Mouse (Mus musculus): ENCODE measurements around the gene A3galt2. TPM values are rescaled to one million over a fixed set of nuclear protein-coding genes. Genes with fewer than 3 reads are reported as not detected.

The A3galt2 gene
- polyA plus RNA-seq, 1 experiment from 2014 or later, result 0.09 TPM

GRCm38 (mm10) chr4:128727721-128728430 lies 27.3 kb upstream of the A3galt2 start:
- peak overlapping the region; percentile 92 for H3K4me2 ChIP-seq
- H3K9me3 ChIP-seq (replicated peaks), result no peaks in the 10 kb centered on the region
- peaks cover 68% of the 10 kb centered on the region for H3K4me1 ChIP-seq (replicated peaks)
- under 1% methylated on average over 63 of the region's 65 CpGs for WGBS
- peak overlapping the region; percentile 100 for H3K9ac ChIP-seq
- H3K27me3 ChIP-seq (replicated peaks), result no peaks in the 10 kb centered on the region
- peak overlapping the region; percentile 93 for H3K27ac ChIP-seq (ENCODE audit: poor library complexity, severe bottlenecking)
- H3K4me3 ChIP-seq, result peak overlapping the region; percentile 85
- peaks cover 11% of the 10 kb centered on the region for H3K36me3 ChIP-seq
- ATAC-seq (ENCODE audit: insufficient number of reproducible peaks, low FRiP score), result peak; percentile 89

GRCm38 (mm10) chr4:128728431-128728851 lies 26.7 kb upstream of the A3galt2 start:
- peak overlapping the region; percentile 100 for H3K9ac ChIP-seq
- peak overlapping the region; percentile 93 for H3K27ac ChIP-seq (ENCODE audit: poor library complexity, severe bottlenecking)
- no peak for ATAC-seq (ENCODE audit: insufficient number of reproducible peaks, low FRiP score)
- peak overlapping the region; percentile 85 for H3K4me3 ChIP-seq
- H3K9me3 ChIP-seq (replicated peaks), result no peaks in the 10 kb centered on the region
- peak overlapping the region; percentile 92 for H3K4me2 ChIP-seq
- peaks cover 11% of the 10 kb centered on the region for H3K36me3 ChIP-seq
- H3K4me1 ChIP-seq (replicated peaks), result peaks cover 68% of the 10 kb centered on the region
- 2% methylated on average over 5 of the region's 5 CpGs for WGBS
- H3K27me3 ChIP-seq (replicated peaks), result no peaks in the 10 kb centered on the region

- ATAC-seq (ENCODE audit: insufficient number of reproducible peaks, low FRiP score), result no peak
- Histone ChIP-seq H3K27ac (ENCODE audit: poor library complexity, severe bottlenecking) (peak overlapping the region; percentile 81), H3K27me3 (replicated peaks) (no peaks in the 10 kb centered on the region), H3K4me3 (peak overlapping the region; percentile 85), H3K9me3 (replicated peaks) (no peaks in the 10 kb centered on the region), H3K4me2 (peak overlapping the region; percentile 92), H3K36me3 (peaks cover 11% of the 10 kb centered on the region), H3K4me1 (replicated peaks) (peaks cover 68% of the 10 kb centered on the region), H3K9ac (peak overlapping the region; percentile 100)
- WGBS, result 29% methylated on average over 15 of the region's 15 CpGs
Measured at GRCm38 (mm10) chr4:128729033-128729708, 26.0 kb upstream of the A3galt2 start.

- Histone ChIP-seq H3K4me2 (peak overlapping the region; percentile 92), H3K9me3 (replicated peaks) (no peaks in the 10 kb centered on the region), H3K4me3 (peak overlapping the region; percentile 85), H3K4me1 (replicated peaks) (peaks cover 68% of the 10 kb centered on the region), H3K9ac (peak overlapping the region; percentile 100), H3K36me3 (peaks cover 11% of the 10 kb centered on the region), H3K27ac (ENCODE audit: poor library complexity, severe bottlenecking) (peak overlapping the region; percentile 81), H3K27me3 (replicated peaks) (no peaks in the 10 kb centered on the region)
- 28% methylated on average over 5 of the region's 5 CpGs for WGBS
- ATAC-seq (ENCODE audit: insufficient number of reproducible peaks, low FRiP score), result peak; percentile 31; the same call in 1 of the 2 replicates
Measured at GRCm38 (mm10) chr4:128729709-128730037, 25.5 kb upstream of the A3galt2 start.

- Histone ChIP-seq H3K4me2 (peak overlapping the region; percentile 92), H3K27ac (ENCODE audit: poor library complexity, severe bottlenecking) (peak overlapping the region; percentile 81), H3K4me1 (replicated peaks) (peaks cover 69% of the 10 kb centered on the region), H3K36me3 (peaks cover 11% of the 10 kb centered on the region), H3K9ac (peak overlapping the region; percentile 100), H3K9me3 (replicated peaks) (no peaks in the 10 kb centered on the region), H3K27me3 (replicated peaks) (no peaks in the 10 kb centered on the region), H3K4me3 (peak overlapping the region; percentile 85)
- ATAC-seq (ENCODE audit: insufficient number of reproducible peaks, low FRiP score), result no peak
- WGBS, result 44% methylated on average over 6 of the region's 6 CpGs
Measured at GRCm38 (mm10) chr4:128730271-128730670, 24.9 kb upstream of the A3galt2 start.

GRCm38 (mm10) chr4:128732794-128733193 lies 22.4 kb upstream of the A3galt2 start:
- H3K27ac ChIP-seq (ENCODE audit: poor library complexity, severe bottlenecking), result no peak overlapping the region; the same call in 1 of the 2 replicates
- H3K36me3 ChIP-seq, result peaks cover 11% of the 10 kb centered on the region
- WGBS, result 52% methylated on average over 5 of the region's 5 CpGs
- H3K27me3 ChIP-seq (replicated peaks), result no peaks in the 10 kb centered on the region
- no peaks in the 10 kb centered on the region for H3K9me3 ChIP-seq (replicated peaks)
- no peak overlapping the region for H3K9ac ChIP-seq
- peaks cover 90% of the 10 kb centered on the region for H3K4me1 ChIP-seq (replicated peaks)
- H3K4me2 ChIP-seq, result no peak overlapping the region
- H3K4me3 ChIP-seq, result no peak overlapping the region
- no peak for ATAC-seq (ENCODE audit: insufficient number of reproducible peaks, low FRiP score)

GRCm38 (mm10) chr4:128733496-128733895 lies 21.7 kb upstream of the A3galt2 start:
- no peak overlapping the region for H3K4me3 ChIP-seq
- ATAC-seq (ENCODE audit: insufficient number of reproducible peaks, low FRiP score), result no peak
- peaks cover 95% of the 10 kb centered on the region for H3K4me1 ChIP-seq (replicated peaks)
- 28% methylated on average over 6 of the region's 6 CpGs for WGBS
- peak overlapping the region; percentile 21 for H3K9ac ChIP-seq
- H3K27me3 ChIP-seq (replicated peaks), result no peaks in the 10 kb centered on the region
- H3K4me2 ChIP-seq, result peak overlapping the region; percentile 46
- peaks cover 11% of the 10 kb centered on the region for H3K36me3 ChIP-seq
- H3K9me3 ChIP-seq (replicated peaks), result no peaks in the 10 kb centered on the region
- peak overlapping the region; percentile 87 for H3K27ac ChIP-seq (ENCODE audit: poor library complexity, severe bottlenecking)

- Histone ChIP-seq H3K9ac (peak overlapping the region; percentile 40), H3K36me3 (peaks cover 11% of the 10 kb centered on the region), H3K4me2 (peak overlapping the region; percentile 46), H3K27ac (ENCODE audit: poor library complexity, severe bottlenecking) (peak overlapping the region; percentile 87), H3K4me1 (replicated peaks) (peaks cover 89% of the 10 kb centered on the region), H3K4me3 (no peak overlapping the region), H3K27me3 (replicated peaks) (no peaks in the 10 kb centered on the region), H3K9me3 (replicated peaks) (no peaks in the 10 kb centered on the region)
- WGBS, result 14% methylated on average over 5 of the region's 5 CpGs
- peak; percentile 26; the same call in 1 of the 2 replicates for ATAC-seq (ENCODE audit: insufficient number of reproducible peaks, low FRiP score)
Measured at GRCm38 (mm10) chr4:128734217-128734616, 20.9 kb upstream of the A3galt2 start.

- peaks cover 81% of the 10 kb centered on the region for H3K4me1 ChIP-seq (replicated peaks)
- H3K36me3 ChIP-seq, result peaks cover 12% of the 10 kb centered on the region
- H3K9ac ChIP-seq, result peak overlapping the region; percentile 40; the same call in 1 of the 2 replicates
- no peak for ATAC-seq (ENCODE audit: insufficient number of reproducible peaks, low FRiP score)
- no peaks in the 10 kb centered on the region for H3K9me3 ChIP-seq (replicated peaks)
- peak overlapping the region; percentile 87 for H3K27ac ChIP-seq (ENCODE audit: poor library complexity, severe bottlenecking)
- 78% methylated on average over 18 of the region's 18 CpGs for WGBS
- H3K27me3 ChIP-seq (replicated peaks), result no peaks in the 10 kb centered on the region
- no peak overlapping the region for H3K4me3 ChIP-seq
- peak overlapping the region; percentile 46 for H3K4me2 ChIP-seq
Measured at GRCm38 (mm10) chr4:128734721-128735671, 20.2 kb upstream of the A3galt2 start.

- ATAC-seq (ENCODE audit: insufficient number of reproducible peaks, low FRiP score), result no peak
- Histone ChIP-seq H3K36me3 (peaks cover 5% of the 10 kb centered on the region; the same call in 1 of the 2 replicates), H3K27ac (ENCODE audit: poor library complexity, severe bottlenecking) (peak overlapping the region; percentile 86), H3K4me3 (0 out of 2 replicates have a peak overlapping the region, but pooled peaks have one; percentile 12), H3K9me3 (replicated peaks) (no peaks in the 10 kb centered on the region), H3K4me2 (peak overlapping the region; percentile 52), H3K4me1 (replicated peaks) (peaks cover 66% of the 10 kb centered on the region), H3K27me3 (replicated peaks) (no peaks in the 10 kb centered on the region), H3K9ac (peak overlapping the region; percentile 65)
- WGBS, result 29% methylated on average over 6 of the region's 6 CpGs
Measured at GRCm38 (mm10) chr4:128737137-128737589, 18.0 kb upstream of the A3galt2 start.

All from heart, embryonic 12.5 days (tissue).